Mouse (Mus musculus): ENCODE data around the gene Ppp1r12b. TPM values are rescaled to one million over a fixed set of nuclear protein-coding genes. Genes with fewer than 3 reads are reported as not detected.

The Ppp1r12b gene
- polyA plus RNA-seq, 1 experiment from 2014 or later = 15.1 TPM

DNA sequence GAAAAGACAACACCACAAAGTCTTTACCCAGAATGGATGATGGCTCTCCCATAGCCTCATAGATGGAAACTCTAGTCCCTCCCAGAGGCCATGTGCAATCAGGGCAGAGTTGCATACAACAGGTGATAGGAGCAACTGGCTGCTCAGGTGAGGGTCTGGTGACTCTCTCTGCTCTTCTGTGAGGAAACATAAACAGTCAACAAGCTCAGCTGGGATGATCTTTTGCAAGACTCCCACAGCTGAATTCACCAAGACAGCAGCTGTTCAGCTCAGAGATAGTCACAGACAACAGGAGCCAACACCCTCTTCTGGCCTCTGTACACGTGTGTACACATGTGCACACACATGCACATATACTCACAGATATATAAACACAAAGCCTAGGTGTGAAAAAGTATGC, 17.5 kb downstream of the Ppp1r12b start:
- 90% methylated on average over 1 of the region's 1 CpGs for WGBS
- H3K4me3 ChIP-seq = no peak overlapping the region
- no peaks in the 10 kb centered on the region for H3K9me3 ChIP-seq
- H3K9ac ChIP-seq = no peak overlapping the region
- ATAC-seq (ENCODE audit: low FRiP score, low read depth) = no peak
- H3K4me1 ChIP-seq (replicated peaks) = no peaks in the 10 kb centered on the region
- no peaks in the 10 kb centered on the region for H3K36me3 ChIP-seq
- no peaks in the 10 kb centered on the region for H3K27me3 ChIP-seq
- H3K4me2 ChIP-seq = no peak overlapping the region
- no peak overlapping the region for H3K27ac ChIP-seq (replicated peaks)

DNA sequence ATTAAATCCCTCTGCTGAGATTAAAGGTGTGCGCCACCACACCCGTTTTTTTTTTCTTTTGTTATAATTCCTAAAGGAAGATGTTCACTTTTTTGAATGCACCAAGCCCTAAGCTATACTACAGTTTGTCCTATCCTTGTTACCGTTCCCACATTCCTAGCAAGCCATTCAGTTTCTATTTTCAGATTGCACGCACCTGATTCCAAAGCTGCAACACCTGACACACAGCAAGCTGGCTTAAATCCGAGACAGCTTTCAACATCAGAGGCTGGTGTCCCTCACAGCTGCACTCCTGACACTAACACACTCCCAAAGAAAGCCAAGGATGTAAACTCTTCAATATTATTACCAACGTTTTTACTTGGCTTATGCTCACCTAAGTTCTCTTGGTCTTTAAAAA, 19.4 kb downstream of the Ppp1r12b start:
- no peaks in the 10 kb centered on the region for H3K27me3 ChIP-seq
- no peaks in the 10 kb centered on the region for H3K36me3 ChIP-seq
- H3K4me2 ChIP-seq = no peak overlapping the region
- WGBS = 94% methylated on average over 6 of the region's 6 CpGs
- H3K27ac ChIP-seq (replicated peaks) = no peak overlapping the region
- no peak for ATAC-seq (ENCODE audit: low FRiP score, low read depth)
- H3K4me3 ChIP-seq = no peak overlapping the region
- H3K4me1 ChIP-seq (replicated peaks) = no peaks in the 10 kb centered on the region
- H3K9ac ChIP-seq = no peak overlapping the region
- no peaks in the 10 kb centered on the region for H3K9me3 ChIP-seq

DNA sequence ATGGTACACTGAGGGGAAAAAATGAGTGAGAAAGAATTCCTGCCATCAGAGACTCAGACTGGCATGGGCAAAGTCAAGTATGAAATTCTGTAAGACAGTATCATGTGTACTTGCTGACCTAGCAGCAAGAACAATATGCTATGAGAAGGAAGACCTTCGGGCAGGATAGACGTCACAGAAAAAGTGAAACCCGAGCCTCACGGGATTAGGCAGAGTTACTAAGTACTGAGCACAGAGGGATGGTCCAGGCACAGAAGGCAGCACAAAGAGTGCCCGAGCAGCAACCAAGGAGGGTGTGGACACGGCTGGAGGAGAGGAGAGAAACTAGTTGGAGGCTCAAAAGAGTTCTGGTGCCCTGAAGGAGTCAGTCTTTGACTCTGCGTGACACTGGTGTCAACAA, 23.3 kb downstream of the Ppp1r12b start:
- H3K4me3 ChIP-seq = no peak overlapping the region
- H3K4me2 ChIP-seq = no peak overlapping the region
- no peaks in the 10 kb centered on the region for H3K4me1 ChIP-seq (replicated peaks)
- no peak overlapping the region for H3K9ac ChIP-seq
- no peaks in the 10 kb centered on the region for H3K36me3 ChIP-seq
- no peaks in the 10 kb centered on the region for H3K27me3 ChIP-seq
- H3K27ac ChIP-seq (replicated peaks) = no peak overlapping the region
- no peaks in the 10 kb centered on the region for H3K9me3 ChIP-seq
- WGBS = 60% methylated on average over 7 of the region's 7 CpGs
- ATAC-seq (ENCODE audit: low FRiP score, low read depth) = no peak

DNA sequence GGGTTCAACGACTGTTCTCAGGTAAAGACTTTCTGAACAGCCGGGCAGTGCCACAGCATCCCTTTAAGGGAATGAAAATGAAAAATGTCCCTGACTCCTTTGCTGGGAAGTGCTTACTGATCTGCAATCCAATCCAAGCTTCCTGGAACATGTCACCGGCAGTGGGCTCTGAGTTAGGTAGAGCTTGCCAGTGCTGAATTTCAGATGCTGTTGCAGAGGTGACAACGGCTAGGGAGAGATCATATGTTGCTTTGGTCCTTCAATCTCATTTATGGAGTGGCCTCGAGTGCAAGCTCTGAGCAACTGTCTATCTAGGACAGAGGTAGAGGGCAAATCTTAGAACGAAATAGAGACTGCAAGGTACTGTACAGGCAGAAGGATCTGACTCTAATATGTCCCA, 36.7 kb downstream of the Ppp1r12b start:
- Histone ChIP-seq H3K4me1 (replicated peaks) (no peaks in the 10 kb centered on the region), H3K27ac (replicated peaks) (no peak overlapping the region), H3K4me2 (no peak overlapping the region), H3K9me3 (no peaks in the 10 kb centered on the region), H3K9ac (no peak overlapping the region), H3K4me3 (no peak overlapping the region), H3K27me3 (no peaks in the 10 kb centered on the region), H3K36me3 (no peaks in the 10 kb centered on the region)
- 91% methylated on average over 6 of the region's 6 CpGs for WGBS
- ATAC-seq (ENCODE audit: low FRiP score, low read depth) = no peak

DNA sequence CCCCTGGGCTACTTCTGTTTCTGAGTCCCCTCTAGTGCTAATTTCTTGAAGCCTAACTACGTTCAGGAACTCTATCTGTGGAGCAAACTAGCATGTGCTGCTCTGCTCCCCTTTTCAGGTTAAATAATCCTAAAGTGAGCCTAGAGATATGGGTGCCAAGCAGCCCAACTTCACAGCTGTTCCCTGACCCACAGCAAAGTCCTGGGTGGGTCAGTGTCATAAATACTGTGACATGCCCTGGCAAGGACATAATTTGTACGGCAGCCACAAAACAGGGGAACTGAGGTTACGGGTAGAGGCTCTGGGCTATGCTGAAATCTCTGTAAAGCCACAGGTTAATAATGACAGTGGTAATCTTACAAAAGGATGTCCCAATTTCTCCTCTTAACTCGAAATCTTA, 40.3 kb downstream of the Ppp1r12b start:
- H3K4me2 ChIP-seq = no peak overlapping the region
- H3K27me3 ChIP-seq = no peaks in the 10 kb centered on the region
- no peaks in the 10 kb centered on the region for H3K9me3 ChIP-seq
- no peaks in the 10 kb centered on the region for H3K36me3 ChIP-seq
- 83% methylated on average over 4 of the region's 4 CpGs for WGBS
- no peak overlapping the region for H3K9ac ChIP-seq
- H3K4me3 ChIP-seq = no peak overlapping the region
- H3K4me1 ChIP-seq (replicated peaks) = no peaks in the 10 kb centered on the region
- ATAC-seq (ENCODE audit: low FRiP score, low read depth) = no peak
- H3K27ac ChIP-seq (replicated peaks) = no peak overlapping the region

DNA sequence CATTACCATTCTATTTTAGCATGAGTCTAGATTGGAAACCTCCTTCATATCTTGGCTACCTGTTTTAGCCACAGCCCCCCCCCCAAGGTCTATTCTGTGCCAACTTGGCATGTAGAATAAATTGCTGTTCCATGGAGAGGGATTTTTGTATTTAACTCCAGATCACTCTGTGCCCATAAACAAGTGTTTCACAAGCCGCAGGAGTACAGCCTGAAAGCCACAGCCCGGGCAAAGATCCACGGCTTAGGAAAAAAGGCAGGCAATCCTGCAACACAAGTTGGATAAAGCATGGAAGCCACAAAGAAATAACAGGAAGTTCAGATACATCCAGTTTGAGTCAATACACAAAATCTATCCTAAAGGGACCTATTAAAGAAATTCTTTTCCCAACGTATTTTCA, 42.2 kb downstream of the Ppp1r12b start:
- ATAC-seq (ENCODE audit: low FRiP score, low read depth) = no peak
- Histone ChIP-seq H3K9ac (no peak overlapping the region), H3K4me1 (replicated peaks) (no peaks in the 10 kb centered on the region), H3K4me3 (no peak overlapping the region), H3K27ac (replicated peaks) (no peak overlapping the region), H3K36me3 (no peaks in the 10 kb centered on the region), H3K9me3 (no peaks in the 10 kb centered on the region), H3K27me3 (no peaks in the 10 kb centered on the region), H3K4me2 (no peak overlapping the region)
- WGBS = 77% methylated on average over 4 of the region's 4 CpGs

DNA sequence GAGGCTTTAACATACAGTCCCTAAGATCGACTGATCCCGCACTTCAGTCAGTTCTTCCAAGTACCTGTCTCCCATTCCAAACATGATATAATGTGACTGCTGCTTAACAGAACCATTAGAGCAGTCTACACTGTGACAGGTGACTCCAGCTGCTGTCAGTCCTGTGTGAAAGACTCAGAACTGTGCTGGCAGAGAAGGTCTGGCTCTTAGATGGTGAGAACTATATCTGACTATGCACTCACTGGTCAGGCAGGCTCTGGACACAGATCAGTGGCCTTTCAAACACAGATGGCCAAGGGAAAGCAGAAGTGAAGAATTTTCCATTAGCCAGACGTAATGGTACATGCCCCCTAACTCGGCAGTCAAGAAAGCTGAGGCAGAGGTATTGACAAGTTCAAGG, 43.9 kb downstream of the Ppp1r12b start:
- Histone ChIP-seq H3K4me1 (replicated peaks) (no peaks in the 10 kb centered on the region), H3K36me3 (no peaks in the 10 kb centered on the region), H3K27ac (replicated peaks) (no peak overlapping the region), H3K4me3 (no peak overlapping the region), H3K9me3 (no peaks in the 10 kb centered on the region), H3K27me3 (no peaks in the 10 kb centered on the region), H3K4me2 (no peak overlapping the region), H3K9ac (no peak overlapping the region)
- 86% methylated on average over 4 of the region's 4 CpGs for WGBS
- ATAC-seq (ENCODE audit: low FRiP score, low read depth) = no peak

DNA sequence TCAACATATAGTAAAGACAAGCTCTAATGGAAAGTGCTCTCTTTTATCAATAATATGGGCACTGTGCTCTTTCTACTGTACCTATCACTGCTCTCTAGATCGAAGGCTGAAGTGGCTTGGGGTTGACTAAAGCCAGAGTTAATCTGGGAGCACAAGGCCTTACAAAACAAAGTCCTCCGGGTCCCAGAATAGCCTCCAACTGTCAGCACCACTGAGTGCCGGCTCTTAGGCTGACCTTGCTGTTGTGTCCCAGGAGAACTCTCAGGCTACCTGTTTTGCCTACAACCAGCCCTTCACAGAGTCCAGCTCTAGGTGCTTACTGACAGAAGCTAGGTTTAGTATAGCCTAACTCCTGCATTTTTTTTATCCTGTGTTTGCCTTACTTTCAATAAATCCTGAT, 45.7 kb downstream of the Ppp1r12b start:
- no peaks in the 10 kb centered on the region for H3K36me3 ChIP-seq
- H3K9ac ChIP-seq = no peak overlapping the region
- H3K27ac ChIP-seq (replicated peaks) = no peak overlapping the region
- no peaks in the 10 kb centered on the region for H3K9me3 ChIP-seq
- no peaks in the 10 kb centered on the region for H3K27me3 ChIP-seq
- H3K4me2 ChIP-seq = no peak overlapping the region
- no peak for ATAC-seq (ENCODE audit: low FRiP score, low read depth)
- H3K4me1 ChIP-seq (replicated peaks) = no peaks in the 10 kb centered on the region
- H3K4me3 ChIP-seq = no peak overlapping the region
- 35% methylated on average over 3 of the region's 3 CpGs for WGBS

DNA sequence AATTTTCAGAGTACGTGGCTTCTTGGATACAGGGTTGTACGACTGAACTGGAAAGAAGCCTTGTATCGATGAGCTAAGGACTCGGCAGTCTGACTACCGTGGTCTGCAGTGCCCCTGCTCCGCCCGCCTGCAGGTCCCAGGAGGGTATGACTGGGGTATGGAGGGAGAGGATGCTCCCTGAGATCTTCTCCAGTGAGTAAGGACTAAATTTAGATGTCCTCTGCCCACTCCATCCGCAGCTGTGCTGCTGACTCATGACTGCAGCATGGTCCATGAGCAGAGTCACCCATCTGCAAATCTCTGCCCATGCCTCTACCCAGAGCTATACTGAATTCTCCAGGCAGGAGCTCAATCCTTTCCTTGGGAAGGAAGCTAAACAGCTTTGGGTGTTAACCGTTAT, 46.3 kb downstream of the Ppp1r12b start:
- ATAC-seq (ENCODE audit: low FRiP score, low read depth) = no peak
- Histone ChIP-seq H3K9ac (no peak overlapping the region), H3K27me3 (no peaks in the 10 kb centered on the region), H3K4me2 (no peak overlapping the region), H3K27ac (replicated peaks) (no peak overlapping the region), H3K4me1 (replicated peaks) (no peaks in the 10 kb centered on the region), H3K4me3 (no peak overlapping the region), H3K36me3 (no peaks in the 10 kb centered on the region), H3K9me3 (no peaks in the 10 kb centered on the region)
- 73% methylated on average over 9 of the region's 9 CpGs for WGBS

DNA sequence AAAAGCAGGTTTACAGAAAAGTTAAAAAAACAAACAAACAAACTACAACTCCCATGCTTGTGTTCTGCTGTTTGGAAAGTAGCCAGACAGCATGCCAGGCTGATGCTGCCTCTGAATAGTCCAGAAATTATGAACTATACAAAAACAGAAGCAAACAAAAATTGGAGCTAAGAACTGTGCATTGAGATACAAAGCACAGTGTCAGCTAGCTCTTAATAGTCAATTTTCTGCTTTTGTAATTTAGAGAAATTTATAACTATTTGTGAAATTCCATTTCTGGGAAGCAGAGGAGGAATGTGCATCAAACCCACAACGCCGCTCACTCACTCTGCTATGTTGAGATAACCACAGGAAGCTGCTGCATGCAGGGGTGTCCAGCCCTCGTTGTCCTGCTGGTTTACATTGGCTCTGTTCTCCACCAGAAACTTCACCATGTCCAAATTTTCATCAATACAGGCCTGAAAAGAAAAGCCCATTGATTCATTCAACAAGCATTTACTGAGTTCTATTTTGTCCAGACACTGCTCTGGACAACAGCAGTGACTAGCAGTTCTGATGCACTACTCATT, 53.6 kb downstream of the Ppp1r12b start:
- H3K4me1 ChIP-seq (replicated peaks) = 0 out of 2 replicates have a peak, but pooled peaks cover 2% of the 10 kb centered on the region
- 59% methylated on average over 3 of the region's 3 CpGs for WGBS
- no peak overlapping the region for H3K9ac ChIP-seq
- H3K4me2 ChIP-seq = no peak overlapping the region
- H3K4me3 ChIP-seq = no peak overlapping the region
- no peak for ATAC-seq (ENCODE audit: low FRiP score, low read depth)
- H3K27me3 ChIP-seq = no peaks in the 10 kb centered on the region
- H3K27ac ChIP-seq (replicated peaks) = no peak overlapping the region
- H3K9me3 ChIP-seq = no peaks in the 10 kb centered on the region
- no peaks in the 10 kb centered on the region for H3K36me3 ChIP-seq

DNA sequence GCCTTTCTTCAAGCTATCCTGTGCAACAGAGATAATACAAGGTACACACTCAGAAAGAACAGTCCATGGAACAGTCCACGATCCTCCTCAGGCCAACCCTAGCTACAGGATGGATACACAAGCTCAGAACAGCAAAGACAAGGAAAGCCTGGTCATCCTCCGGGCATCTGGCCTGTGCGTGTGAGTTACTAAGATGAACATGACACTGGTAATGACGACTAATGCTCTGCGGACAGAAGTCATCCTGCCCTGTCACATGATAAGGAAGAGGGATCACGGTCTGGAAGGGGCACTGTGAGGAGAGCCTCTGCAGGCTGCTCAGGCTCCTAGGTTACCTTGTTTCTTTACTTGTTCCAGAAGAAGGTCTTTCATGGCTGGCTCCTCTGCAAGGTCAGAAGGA, 59.7 kb downstream of the Ppp1r12b start:
- H3K4me1 ChIP-seq (replicated peaks) = no peaks in the 10 kb centered on the region
- H3K36me3 ChIP-seq = peaks cover 18% of the 10 kb centered on the region
- no peak overlapping the region for H3K4me2 ChIP-seq
- H3K4me3 ChIP-seq = no peak overlapping the region
- no peak for ATAC-seq (ENCODE audit: low FRiP score, low read depth)
- H3K27me3 ChIP-seq = no peaks in the 10 kb centered on the region
- H3K9me3 ChIP-seq = no peaks in the 10 kb centered on the region
- no peak overlapping the region for H3K27ac ChIP-seq (replicated peaks)
- WGBS = 95% methylated on average over 6 of the region's 6 CpGs
- no peak overlapping the region for H3K9ac ChIP-seq

DNA sequence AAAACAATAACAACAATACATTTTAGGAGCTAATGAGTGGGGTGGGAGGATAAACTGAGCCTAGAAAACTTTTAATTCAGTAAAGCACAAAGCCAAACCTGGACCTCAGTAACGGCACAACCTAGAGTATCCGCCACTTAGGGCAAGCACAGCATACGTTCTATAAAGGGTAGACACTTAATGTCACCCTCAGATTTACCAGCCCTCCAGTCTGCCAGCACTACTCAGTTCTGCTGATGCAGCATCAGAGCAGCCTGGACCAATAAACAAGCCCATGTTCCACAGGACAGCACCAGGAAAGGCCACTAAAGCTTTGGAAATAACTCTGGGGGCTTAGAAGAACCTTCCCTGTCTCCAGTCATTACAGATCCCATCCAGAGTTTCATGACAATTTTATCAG, 60.9 kb downstream of the Ppp1r12b start:
- no peak for ATAC-seq (ENCODE audit: low FRiP score, low read depth)
- Histone ChIP-seq H3K4me3 (no peak overlapping the region), H3K27me3 (no peaks in the 10 kb centered on the region), H3K9ac (no peak overlapping the region), H3K27ac (replicated peaks) (no peak overlapping the region), H3K9me3 (no peaks in the 10 kb centered on the region), H3K4me1 (replicated peaks) (no peaks in the 10 kb centered on the region), H3K4me2 (no peak overlapping the region), H3K36me3 (peaks cover 20% of the 10 kb centered on the region)
- 91% methylated on average over 3 of the region's 3 CpGs for WGBS

DNA sequence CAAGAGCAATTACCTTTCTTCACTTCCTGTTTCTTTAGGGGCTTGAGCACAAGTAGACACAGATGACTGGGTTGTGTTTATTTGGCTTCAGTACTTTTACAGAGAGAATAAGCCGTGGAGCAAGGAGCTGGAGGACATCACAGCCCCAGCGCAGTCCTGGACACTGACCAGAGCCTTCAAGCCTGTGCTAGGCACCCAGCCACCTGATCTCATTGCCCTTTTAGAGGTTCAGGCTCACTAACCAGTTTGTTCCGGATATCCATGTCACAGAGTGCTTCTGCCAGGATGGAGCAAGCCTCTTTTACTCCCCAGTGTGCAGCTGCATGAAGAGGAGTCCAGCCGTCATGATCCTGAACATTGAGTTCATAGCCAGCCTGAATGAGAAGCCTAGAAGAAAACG, 63.8 kb downstream of the Ppp1r12b start:
- no peaks in the 10 kb centered on the region for H3K9me3 ChIP-seq
- peaks cover 21% of the 10 kb centered on the region for H3K36me3 ChIP-seq
- no peak overlapping the region for H3K4me3 ChIP-seq
- no peaks in the 10 kb centered on the region for H3K4me1 ChIP-seq (replicated peaks)
- H3K9ac ChIP-seq = no peak overlapping the region
- no peak overlapping the region for H3K4me2 ChIP-seq
- no peak for ATAC-seq (ENCODE audit: low FRiP score, low read depth)
- no peak overlapping the region for H3K27ac ChIP-seq (replicated peaks)
- H3K27me3 ChIP-seq = no peaks in the 10 kb centered on the region
- 89% methylated on average over 5 of the region's 5 CpGs for WGBS

All from hindbrain, embryonic 15.5 days (tissue).